Mouse (Mus musculus) heart, postnatal 4 days (tissue): ENCODE results near the gene Armcx1. TPM values are rescaled to one million over a fixed set of nuclear protein-coding genes. Genes with fewer than 3 reads are reported as not detected.
"Not testable (repeated sequence)": the region's sequence is repeated elsewhere in the genome, so short reads cannot be mapped to it uniquely, and the experiment has no call there.

Experiments
- DNase-seq: peaks from one replicate; pipeline ENCODE4 v3.0.0; 2021
- total RNA-seq, 2 experiments: library from RNA; stranded (reverse); gene quantifications; 2 replicates each; pipeline ENCODE4 v1.2.3; 2021

Gene Armcx1
- total RNA-seq: 10 to 100 TPM; 17.0 to 18.8 TPM

GRCm38 (mm10) chrX:134717752-134718308 lies at the start of gene Armcx1:
Gene Armcx1 (plus strand): TSS chrX:134717963.
- DNase-seq: peak; percentile 61

DNA sequence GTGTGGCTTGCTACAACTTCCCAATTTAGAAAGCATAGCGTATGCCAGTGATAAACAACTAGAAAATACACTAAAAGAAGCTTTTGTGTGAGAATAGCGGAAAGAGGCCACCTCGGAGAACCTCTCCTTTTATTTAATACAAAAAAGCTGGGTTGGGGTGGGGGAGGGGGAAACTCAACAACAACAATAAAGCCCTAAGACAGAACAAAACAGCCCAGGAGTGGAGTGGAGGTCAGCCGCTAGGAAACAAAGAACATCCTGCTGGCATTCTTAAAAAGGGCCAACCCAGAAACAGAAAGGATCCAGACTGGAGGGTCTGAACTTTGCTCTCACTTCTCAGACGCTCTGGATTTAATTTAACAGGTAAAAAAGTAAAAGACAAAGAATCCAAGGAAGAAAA lies 42.7 kb upstream of the Armcx1 start:
- DNase-seq: no peak

GRCm38 (mm10) chrX:134675959-134676358 lies 41.8 kb upstream of the Armcx1 start:
- DNase-seq: no peak

GRCm38 (mm10) chrX:134684936-134685335 lies 32.8 kb upstream of the Armcx1 start:
- peak; percentile 17 for DNase-seq

- DNase-seq: peak; percentile 78
Observed at GRCm38 (mm10) chrX:134686267-134686666, 31.5 kb upstream of the Armcx1 start, which contains the start of gene Armcx4. Gene Armcx4 (plus strand): TSS chrX:134686519.

DNA sequence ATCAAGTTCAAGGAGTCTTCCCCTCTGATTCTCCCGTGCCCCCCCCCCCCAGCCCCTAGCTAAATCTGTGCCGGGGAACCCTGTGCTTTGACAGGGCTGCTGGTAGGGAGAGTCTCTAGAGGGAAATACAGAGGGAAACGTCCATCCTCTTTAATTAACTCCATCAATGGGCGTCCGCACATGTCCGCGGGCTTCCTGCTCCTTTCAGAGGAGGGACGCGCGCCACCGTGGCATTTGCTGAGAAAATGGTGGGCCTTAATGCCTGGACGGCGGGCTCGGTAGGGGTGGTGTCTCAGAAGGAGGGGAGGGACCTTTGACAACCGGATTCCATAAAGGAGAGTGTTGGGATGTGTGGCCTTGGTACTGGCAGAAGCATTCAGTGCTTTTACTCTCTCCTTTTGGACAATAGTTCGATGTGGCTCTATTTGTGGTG lies 31.0 kb upstream of the Armcx1 start:
- DNase-seq: peak; percentile 68

- no peak for DNase-seq
Observed at GRCm38 (mm10) chrX:134689676-134690075, 28.1 kb upstream of the Armcx1 start.

DNA sequence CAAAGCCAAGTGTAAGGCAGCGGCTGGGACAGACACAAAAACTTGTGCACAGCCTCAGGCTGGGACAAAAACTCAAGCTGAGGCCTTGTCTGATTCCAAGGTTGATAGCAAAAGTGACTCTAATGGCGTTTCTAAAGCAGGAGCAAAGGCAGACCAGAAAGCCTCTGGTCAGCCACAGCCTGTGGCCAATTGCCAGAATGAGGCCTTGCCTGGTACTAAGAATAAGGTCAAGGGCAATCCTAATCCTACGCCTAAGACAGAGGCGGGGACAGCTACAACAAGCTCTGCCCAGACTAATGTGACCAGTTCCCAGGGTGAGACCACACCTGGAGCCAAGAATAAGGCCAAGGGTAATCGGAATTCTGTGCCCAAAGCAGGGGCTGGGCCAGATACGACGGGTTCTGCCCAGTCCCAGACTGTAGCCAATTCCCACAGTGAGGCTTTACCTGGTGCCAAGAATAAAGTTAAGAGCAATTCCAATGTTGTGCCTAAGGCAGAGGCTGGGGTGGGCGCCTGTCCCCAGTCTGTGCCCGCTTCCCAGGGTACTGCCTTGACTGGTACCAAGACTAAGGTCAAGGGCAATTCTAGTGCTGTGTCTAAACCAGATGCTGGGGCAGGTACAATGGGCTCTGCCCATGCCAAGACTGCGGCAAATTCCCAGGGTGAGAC lies 26.8 kb upstream of the Armcx1 start:
- no peak for DNase-seq

GRCm38 (mm10) chrX:134691540-134691935 lies 26.2 kb upstream of the Armcx1 start:
- no peak for DNase-seq

DNA sequence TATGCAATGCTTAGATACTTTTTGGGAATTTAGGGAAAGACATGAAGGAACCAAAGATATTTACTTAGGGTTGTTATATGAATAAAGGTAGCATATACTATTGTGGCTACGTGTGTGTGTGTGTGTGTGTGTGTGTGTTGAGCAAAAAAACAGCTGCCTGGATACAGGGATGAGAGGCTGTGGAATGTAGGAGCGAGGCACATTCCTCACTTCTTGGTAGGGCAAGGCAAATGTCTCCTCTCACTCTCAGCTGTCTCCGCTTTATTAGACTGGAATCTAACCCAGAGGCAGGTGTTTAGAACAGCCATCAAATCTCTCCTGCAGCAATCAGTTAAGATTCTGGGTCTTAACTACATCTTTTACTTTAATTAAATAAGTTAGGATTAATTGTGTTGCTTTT lies 900 bp upstream of the Armcx1 start:
- DNase-seq: no peak

- DNase-seq: peak; percentile 79
Observed at GRCm38 (mm10) chrX:134718524-134718923, 761 bp downstream of the Armcx1 start.

DNA sequence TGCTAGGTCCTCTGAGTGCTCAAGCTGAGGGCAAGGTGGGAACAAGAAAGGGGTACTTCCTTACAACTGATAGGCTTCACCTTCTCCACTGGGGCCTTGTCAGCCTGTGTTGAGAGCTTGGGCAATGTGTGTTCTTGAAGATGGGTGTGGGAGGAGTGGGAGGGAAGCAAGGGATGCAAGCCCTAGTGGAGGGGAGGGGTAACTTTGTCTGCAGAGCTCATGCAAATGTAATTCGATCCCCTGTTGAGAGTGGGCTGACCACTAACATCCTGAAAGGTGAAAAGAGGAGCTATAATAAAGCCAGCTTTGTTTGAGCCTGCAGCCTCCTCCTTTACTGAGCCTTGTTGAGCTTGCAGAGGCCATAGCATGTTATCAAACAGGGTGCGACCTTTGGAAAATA lies 6.0 kb downstream of the Armcx1 start:
- not testable (repeated sequence) for DNase-seq

GRCm38 (mm10) chrX:134729778-134730177 lies 12.0 kb downstream of the Armcx1 start:
- DNase-seq: peak; percentile 12

- DNase-seq: no peak
Observed at GRCm38 (mm10) chrX:134737796-134738195, 20.0 kb downstream of the Armcx1 start.

GRCm38 (mm10) chrX:134739160-134739559 lies 21.4 kb downstream of the Armcx1 start:
- DNase-seq: no peak

DNA sequence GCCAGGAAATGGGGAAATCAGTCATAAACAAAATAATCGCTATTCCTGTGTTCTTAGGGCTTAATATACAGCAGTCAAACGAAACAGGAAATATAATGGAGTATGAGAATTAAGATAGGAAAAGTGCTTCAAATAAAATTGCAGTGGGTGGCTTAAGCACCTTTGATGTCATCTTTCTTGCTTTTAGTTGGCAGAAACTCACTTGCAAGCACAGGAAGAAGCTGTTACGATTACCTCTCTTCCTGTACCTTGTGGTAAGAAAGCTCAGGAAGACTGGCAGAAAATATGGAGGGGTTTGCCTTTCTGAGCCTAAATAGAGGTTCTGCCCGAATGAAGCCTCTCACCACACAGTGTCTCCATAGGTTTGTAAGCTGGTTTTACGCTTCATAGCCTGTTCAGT lies 24.1 kb downstream of the Armcx1 start:
- no peak for DNase-seq

DNA sequence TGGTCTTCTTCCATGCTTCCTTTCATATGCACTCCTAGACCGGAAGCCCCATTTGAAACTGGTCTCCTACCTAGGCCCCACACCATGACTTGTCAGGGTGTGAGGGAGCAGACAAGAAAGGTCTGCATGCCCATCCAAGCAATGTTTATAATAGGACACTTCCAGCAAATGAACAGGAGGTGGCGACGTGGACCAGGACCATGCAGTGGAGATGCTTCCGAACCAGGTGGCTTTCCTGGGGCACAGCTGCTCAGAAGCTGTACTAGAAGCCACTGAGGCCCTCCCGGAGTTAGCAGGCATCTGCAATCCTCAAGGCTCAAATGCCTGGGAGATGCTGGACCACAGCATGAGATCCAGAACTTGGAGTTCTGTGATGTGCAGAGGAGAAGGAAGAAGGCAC lies 28.7 kb downstream of the Armcx1 start:
- peak; percentile 58 for DNase-seq

GRCm38 (mm10) chrX:134750764-134751592 lies 33.2 kb downstream of the Armcx1 start, which contains the start of gene Armcx6:
Gene Armcx6 (minus strand): TSS chrX:134751417.
- DNase-seq: peak; percentile 75

DNA sequence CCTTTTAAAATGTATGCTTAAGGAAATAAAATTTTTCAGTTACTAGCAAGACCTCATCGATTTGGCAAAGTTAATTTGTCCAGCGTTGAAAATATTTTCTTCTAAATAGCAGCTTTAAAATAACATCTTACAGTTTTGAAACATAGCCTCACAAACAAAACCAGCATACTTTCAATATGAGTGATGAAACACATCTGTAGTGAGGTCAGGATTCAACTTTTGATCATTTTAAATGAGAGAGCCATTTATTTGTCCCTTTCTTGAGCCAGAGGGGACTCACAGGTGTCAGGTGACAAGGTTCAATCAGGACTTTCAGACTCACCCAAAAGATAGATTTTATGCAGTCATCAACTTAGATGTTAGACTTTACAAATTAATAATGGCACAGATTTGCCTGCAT lies 34.1 kb downstream of the Armcx1 start:
- DNase-seq: no peak

DNA sequence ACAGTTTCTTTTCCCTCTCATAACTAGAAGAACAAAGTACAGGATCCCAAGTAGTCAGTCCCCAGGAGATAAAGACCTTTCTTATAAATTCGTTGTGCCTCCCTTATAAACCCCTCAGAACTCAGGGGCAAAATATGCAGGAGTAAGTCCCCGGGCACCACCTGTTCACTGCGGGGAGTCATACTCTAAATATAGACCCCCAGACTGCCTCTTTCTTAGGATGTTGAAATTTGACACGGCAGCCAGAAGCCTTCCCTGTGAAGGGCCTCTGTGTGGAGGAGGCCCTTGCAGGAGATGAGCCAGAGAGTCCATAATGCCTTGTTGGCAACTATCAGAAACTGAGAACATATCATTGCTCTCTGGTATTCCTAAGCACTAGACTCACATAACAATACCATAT lies 34.8 kb downstream of the Armcx1 start:
- no peak for DNase-seq

- peak; percentile 71 for DNase-seq
Observed at GRCm38 (mm10) chrX:134756434-134757292, 38.9 kb downstream of the Armcx1 start, which contains the start of gene Armcx3. Gene Armcx3 (plus strand): TSS chrX:134756595.

DNA sequence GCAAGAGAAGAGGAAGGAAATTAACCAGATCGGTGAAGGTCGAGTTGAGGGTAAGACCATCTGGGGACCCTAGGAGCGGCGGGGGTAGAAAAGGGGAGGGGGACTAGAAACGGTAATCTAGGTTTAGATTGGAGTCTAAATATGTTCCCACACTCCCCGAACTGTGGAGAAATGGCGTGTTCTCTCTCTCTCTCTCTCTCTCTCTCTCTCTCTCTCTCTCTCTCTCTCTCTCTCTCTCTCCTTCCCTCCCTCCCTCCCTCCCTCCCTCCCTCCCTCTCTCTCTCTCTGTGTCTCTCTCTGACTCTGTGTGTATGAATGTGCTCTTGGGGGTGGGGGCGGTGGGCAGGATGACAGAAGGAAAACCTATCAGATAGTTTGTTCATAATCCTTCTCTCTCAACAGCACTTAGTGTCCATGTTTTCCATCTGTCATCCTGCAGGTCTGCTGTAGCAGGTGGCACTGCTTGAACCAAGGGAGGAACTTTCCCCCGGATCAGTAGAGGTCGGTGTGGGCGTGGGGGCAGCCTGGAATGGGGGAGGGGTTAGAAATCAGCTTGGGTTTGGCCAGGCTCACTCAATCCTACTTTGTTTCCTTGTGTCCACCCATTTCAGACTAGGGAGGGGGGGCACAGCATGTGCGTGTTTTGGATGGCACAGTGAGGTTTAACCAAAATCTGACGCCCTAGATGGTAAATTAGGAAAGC lies 39.7 kb downstream of the Armcx1 start:
- DNase-seq: peak; percentile 15
